Mouse (Mus musculus) right cerebral cortex, adult 2 months (tissue): ENCODE measurements around the gene Dab1.
A peak's percentile ranks its signal among the peaks of the same experiment; 100 is the strongest.

Experiments used
- DNase-seq, 2 experiments: peaks; one replicate each; pipeline ENCODE4 v3.0.0; 2021 to 2022; ENCODE audit warnings: low spot score in 2 of 2

The Dab1 gene

GRCm38 (mm10) chr4:104718973-104719795 is 1100.0 kb downstream of the Dab1 start:
- peak in 1 of 2 experiments; percentile 53 for DNase-seq

- DNase-seq, result peak; percentile 58
These were observed 1104.4 kb downstream of the Dab1 start for GRCm38 (mm10) chr4:104723527-104724045.

- no peak for DNase-seq
These were observed 1105.1 kb downstream of the Dab1 start for GRCm38 (mm10) chr4:104724258-104724657.

- DNase-seq, result peak in 1 of 2 experiments; percentile 46
These were observed 1106.5 kb downstream of the Dab1 start for GRCm38 (mm10) chr4:104725673-104726072.

- DNase-seq, result no peak
These were observed 1110.0 kb downstream of the Dab1 start for GRCm38 (mm10) chr4:104729185-104729584.

- peak; percentile 22 to 23 for DNase-seq
These were observed 1127.3 kb downstream of the Dab1 start for GRCm38 (mm10) chr4:104746500-104746899.

- DNase-seq, result peak; percentile 24 to 26
These were observed 1134.9 kb downstream of the Dab1 start for GRCm38 (mm10) chr4:104754090-104754489.

GRCm38 (mm10) chr4:104760878-104761624 is 1141.9 kb downstream of the Dab1 start:
- peak; percentile 33 to 42 for DNase-seq

GRCm38 (mm10) chr4:104766065-104766464 is 1146.9 kb downstream of the Dab1 start, which contains the start of gene C8b:
C8b (plus strand) TSS chr4:104766317.
- no peak for DNase-seq

GRCm38 (mm10) chr4:104768190-104768589 is 1149.0 kb downstream of the Dab1 start:
- no peak for DNase-seq

GRCm38 (mm10) chr4:104769602-104770001 is 1150.4 kb downstream of the Dab1 start:
- no peak for DNase-seq

- no peak for DNase-seq
These were observed 1151.2 kb downstream of the Dab1 start for GRCm38 (mm10) chr4:104770331-104770730.

- DNase-seq, result no peak
These were observed 1156.4 kb downstream of the Dab1 start for GRCm38 (mm10) chr4:104775601-104776000.

GRCm38 (mm10) chr4:104779460-104779859 is 1160.3 kb downstream of the Dab1 start:
- no peak for DNase-seq

- no peak for DNase-seq
These were observed 1162.3 kb downstream of the Dab1 start for GRCm38 (mm10) chr4:104781441-104781840.

- DNase-seq, result no peak
These were observed 1163.2 kb downstream of the Dab1 start for GRCm38 (mm10) chr4:104782346-104782745.

- no peak for DNase-seq
These were observed 1173.0 kb downstream of the Dab1 start for GRCm38 (mm10) chr4:104792111-104792510.
